Mouse (Mus musculus) liver, adult 2 months (tissue): ENCODE data around the gene Bak1.

Source experiments
- CTCF ChIP-seq: fragments of 200-500 bp; IDR thresholded peaks from 2 replicates; pipeline ENCODE4 v1.5.1; 2011; ENCODE audit warnings: low read depth, low read length, control low read depth
- POLR2A ChIP-seq: fragments of 200-500 bp; IDR thresholded peaks from 2 replicates; pipeline ENCODE4 v1.6.1; 2011; ENCODE audit warnings: low read length, control low read depth; ENCODE audit not compliant: insufficient read depth; ENCODE audit errors: extremely low read depth

DNA sequence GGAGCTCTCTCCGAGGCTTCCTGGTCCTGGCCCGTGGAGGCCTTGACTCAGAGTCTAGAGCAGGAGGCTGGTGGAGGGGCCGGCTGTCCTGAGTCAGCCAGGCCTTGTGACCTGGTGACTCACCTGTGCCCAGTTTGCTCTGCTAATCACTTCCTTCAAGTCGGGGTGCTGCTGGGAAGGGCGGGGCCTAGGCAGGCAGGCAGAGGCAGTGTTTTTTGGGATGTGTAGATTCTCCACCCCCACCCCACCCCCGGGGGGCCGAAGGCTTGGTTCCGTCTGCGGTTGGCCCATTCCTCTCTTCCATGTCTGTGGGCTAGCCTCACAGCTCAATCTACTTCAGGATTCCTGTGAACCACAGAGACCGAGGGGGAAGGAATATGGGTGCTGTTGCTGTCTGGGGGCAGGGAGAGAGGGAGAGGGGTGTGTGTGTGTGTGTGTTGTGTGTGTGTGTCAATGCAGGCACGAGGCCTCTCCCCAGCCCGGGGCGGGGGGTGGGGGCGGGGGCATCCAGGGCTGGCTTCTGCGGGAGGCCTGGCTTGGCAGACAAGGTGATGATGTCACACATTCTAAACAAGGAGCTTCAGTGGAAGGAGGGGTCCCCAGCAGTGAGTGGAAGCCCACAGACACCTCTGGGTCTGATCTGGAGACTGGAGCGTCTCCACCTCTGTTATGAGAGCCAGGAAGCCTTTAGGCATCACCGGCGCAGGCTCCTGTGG, 9.7 kb upstream of the Bak1 start:
- no peak for TF ChIP-seq POLR2A
- TF ChIP-seq CTCF = no peak
